Mouse (Mus musculus) lung, adult 2 months (tissue): ENCODE measurements at regions not wholly inside any gene's neighbourhood (a gene's known extent, or its start where the extent isn't known, plus 50 kb on each side); places are given as distances from the start of the nearest gene placed in this dataset.

ENCODE experiments used
- CTCF ChIP-seq: fragments of 200-500 bp; IDR thresholded peaks from 2 replicates; pipeline ENCODE4 v1.5.1; 2011; ENCODE audit warnings: mild to moderate bottlenecking, low read length, control low read depth; ENCODE audit not compliant: insufficient read depth
- POLR2A ChIP-seq: fragments of 200-500 bp; IDR thresholded peaks from 2 replicates; pipeline ENCODE4 v1.6.1; 2011; ENCODE audit warnings: low read depth, mild to moderate bottlenecking, control low read depth, low read length, borderline replicate concordance; ENCODE audit errors: extremely low read depth

- TF ChIP-seq CTCF (no peak), POLR2A (no peak)
These were observed 171.4 kb upstream of the Id2 start for GRCm38 (mm10) chr12:25268323-25268722.
